Mouse (Mus musculus): ENCODE results near the gene Scg3.

GRCm38 (mm10) chr9:75684292-75684691, 436 bp upstream of the Scg3 start:
- TF ChIP-seq CTCF (IDR thresholded peaks at IDR 0.05; ENCODE audit: extremely low read depth, insufficient read depth, low read length) (no peak), POLR2A (IDR thresholded peaks at IDR 0.05; ENCODE audit: extremely low read depth, insufficient read depth, low read length) (no peak)

All from cortical plate, adult 2 months (tissue).